Mouse (Mus musculus) fibroblast of lung, adult 2 months (primary cell): ENCODE data around the gene Rpl11.
A peak's percentile ranks its signal among the peaks of the same experiment; 100 is the strongest.
"Not testable (repeated sequence)": the region's sequence is repeated elsewhere in the genome, so short reads cannot be mapped to it uniquely, and the experiment has no call there.

Experiments
- DNase-seq: peaks from one replicate; pipeline ENCODE4 v3.0.0-alpha.2; 2011; ENCODE audit warnings: low read depth

Rpl11 gene

DNA sequence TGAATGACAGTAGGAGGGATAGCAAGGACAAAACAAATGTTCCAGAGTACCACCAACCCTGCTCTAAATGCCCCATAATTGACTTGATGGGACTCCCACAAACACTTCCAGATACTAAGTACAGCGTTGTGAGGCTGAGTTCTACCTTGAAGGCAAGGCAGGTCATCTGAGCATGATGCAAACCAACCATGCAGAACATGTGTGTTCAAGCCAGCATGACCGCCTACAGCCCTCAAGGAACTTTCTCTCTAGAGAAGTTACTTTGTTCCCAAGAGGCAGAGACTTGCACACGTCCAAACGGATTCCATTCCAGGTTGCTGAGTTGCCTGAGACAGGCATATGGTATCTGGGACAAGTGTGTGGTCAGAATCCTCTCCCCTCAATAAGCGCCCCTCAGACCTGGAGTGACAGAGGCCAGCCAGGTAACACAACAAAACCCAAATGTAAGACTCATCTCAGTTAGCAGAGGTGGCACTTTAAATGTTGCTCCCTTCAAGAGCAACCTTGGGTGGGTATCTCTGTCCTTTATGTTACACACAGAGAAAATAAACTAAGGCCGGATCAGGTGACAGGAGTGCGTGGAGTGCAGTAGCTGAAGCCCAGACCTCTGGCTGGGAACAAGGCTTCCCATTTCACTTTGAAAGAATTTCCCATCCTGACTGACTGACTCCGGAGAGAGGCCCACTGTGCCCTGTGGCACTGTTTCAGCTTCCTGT lies 25.7 kb downstream of the Rpl11 start:
- DNase-seq = no peak

DNA sequence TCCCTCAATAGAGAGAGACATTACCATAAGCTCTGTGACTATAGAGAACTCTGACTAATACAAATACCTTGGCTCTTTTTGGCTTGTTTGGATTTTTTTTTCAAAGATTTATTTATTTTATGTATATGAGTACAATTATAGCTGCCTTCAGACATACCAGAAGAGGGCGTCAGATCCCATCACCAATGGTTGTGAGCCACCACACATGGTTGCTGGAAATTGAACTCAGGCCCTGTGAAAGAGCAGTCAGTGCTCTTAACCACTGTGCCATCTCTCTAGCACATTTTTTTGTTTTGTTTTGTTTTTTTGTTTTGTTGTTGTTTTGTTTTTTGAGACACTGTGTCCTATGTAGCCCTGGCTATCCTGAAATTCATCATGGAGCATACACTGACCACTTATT lies 27.9 kb downstream of the Rpl11 start:
- no peak for DNase-seq

DNA sequence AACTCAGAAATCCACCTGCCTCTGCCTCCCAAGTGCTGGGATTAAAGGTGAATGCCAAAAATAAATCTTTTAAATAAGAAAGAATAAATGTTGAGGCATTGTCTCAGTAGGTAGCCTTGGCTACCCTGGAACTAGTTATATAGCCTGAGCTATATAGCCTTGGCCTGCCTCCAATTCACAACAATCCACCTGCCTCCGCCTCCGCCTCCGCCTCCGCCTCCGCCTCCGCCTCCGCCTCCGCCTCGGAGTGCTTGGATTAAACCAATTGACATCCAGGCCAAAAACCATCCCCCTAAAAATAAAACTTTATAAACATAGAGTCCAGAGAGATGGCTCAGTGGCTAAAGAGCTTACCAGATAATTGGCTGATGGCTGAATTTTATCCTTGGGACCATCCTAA lies 30.3 kb downstream of the Rpl11 start:
- no peak for DNase-seq

DNA sequence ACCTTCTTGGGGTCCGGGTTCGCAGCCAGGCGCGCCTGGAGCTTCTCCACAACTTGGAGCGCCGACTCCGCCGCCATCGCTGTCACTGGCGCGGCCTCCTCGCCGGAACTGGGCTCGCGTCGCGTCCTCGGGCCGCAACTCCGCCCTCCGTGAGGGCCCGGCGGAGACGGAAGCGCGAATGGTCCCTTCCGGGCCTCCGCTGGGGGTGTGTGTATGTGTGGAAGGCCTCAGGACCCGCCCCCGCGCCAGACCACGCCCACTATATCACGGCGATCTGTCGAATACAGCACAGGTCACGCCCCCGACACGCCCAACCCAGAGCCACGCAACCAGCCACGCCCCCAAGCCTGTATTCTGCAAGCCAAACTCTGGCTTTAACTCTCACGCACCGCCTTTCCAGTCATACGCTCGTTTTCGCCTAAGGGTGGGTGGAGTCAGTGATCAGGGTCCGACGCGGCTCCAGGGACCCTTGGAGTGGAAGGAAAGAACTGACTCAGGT lies 31.6 kb downstream of the Rpl11 start, which contains the start of gene Eloa:
Gene Eloa, minus strand, starts transcription at position 215 of the 499 bp plus-strand sequence.
- peak; percentile 96 for DNase-seq

DNA sequence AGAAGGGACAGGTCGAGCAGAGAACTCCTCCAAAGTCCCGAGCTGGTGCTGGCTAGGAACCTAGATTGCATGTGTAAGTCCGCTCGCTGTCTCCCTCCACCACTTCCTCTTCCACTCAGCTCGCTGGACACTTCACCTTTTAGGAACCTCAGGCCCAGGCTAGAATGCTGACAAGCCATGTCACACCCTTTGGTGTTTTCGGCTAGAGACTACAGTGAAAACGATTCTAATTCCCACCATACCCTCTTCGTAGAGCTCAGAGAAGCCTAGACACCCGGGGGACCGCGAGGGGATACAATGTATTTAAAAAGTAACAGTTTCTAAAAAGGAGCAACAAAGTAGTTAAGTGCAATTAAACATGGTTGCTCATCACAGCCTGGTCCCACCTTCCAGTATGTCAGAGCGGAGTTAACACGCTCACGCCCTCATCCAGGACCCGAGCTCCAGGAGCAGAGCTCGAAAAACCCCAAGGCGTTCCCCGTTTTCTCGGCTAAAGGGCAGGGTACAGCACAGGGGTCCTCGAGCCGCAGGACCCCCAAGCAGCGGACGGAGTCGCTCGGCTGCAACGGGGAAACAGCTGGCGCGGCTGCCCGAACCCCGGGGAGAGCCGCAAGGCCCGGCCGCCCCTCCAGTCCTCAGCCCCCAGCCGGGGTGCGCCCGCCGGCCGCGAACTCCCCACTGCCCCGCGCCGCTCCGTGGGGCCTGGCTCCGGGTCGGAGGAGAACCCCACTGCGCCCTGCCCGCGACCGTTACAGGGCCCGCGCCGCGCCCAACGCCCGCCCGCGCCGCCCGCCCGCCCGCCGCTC lies 32.3 kb downstream of the Rpl11 start:
- DNase-seq = no peak

DNA sequence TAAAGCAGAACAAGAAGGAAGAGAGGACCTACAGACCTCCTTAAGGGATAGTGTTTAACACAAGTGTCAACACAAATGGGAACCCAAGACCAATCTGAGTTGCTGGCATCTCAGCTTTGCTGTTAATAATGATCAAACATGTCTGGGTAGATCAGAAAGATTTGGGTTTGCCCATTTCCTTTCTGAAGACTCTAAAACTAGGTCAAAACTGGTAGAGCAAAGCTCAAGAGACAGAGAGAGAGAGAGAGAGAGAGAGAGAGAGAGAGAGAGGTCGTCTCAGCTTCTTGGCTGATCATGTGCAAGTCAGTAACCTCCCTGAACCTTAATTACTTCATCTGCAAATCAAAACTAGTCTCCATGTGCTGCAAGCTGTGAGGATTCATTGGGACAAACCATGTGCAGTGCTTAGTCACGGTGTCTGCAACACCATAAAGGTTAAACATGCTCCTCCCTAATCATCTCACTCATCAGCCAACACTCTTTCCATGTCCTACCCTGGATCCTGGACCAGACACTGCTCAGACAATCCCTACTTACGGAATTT lies 37.1 kb downstream of the Rpl11 start:
- no peak for DNase-seq

DNA sequence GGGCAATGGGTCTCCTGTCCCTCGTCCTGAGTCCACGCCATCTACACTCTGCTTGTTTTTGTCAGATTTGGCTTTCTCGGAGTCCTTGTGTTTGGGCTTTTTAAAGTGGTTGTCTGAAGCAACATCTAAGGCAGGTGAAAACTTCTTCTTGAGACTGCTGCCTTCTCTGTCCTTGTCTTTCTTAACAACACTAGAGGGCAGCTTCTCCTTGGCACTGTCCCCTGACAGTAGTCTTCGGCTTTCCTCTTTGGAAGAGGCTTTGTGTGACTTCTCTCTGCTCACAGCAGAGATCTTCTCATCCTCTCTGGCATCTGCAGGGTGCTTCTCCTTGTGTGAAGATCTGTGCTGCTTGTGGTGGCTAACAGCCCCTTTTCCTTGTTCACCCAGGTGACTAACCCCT lies 42.6 kb downstream of the Rpl11 start:
- DNase-seq = no peak

DNA sequence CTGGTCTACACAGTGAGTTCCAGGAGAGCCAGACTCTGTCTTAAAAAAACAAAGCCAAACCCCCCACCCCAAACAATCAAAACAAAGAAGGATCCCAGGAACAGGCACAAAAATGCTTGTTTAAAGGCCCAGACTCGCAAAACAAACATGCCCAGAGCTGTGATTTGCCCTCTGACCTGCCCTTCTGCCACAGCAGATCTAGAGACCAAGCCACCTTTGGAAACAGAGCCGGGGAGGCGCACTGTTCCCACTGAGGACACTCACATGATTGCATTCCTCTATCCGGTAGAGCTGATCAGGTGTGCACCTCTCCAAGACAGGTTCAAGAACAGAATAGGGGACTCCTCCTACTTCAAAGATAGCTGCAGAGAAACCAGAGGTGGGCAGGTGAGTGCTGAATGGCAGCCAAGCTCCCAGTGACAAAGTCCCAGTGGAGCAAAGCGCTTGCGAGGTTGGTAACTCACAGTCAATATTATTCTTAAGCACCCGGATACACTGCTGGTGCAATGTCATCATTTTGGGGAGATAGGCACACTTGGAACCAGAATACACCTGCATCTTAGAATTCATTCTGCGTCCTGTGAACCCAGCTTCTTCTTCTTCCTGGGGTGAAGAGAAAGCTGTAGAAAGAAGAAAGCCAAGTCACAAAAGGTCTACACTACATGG lies 44.3 kb downstream of the Rpl11 start:
- DNase-seq = no peak

DNA sequence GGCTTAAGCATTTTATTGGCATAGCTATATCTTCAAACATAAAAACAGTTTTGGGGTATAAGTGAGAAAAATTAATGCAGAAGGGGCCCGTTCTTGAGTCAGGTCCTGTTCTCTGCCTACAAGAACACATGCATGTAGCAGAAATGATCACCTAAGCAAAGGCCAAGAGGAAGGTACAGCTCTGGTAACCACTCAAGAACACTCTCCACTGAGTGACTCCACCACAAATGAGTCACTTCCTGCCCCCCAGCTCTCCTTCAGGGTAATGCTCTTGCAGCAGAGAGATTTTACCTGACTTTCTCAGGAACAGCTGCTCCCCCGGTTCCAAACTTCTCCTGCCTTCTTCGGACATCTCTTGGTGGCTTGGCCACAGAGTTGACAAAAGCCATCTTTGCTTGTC lies 46.4 kb downstream of the Rpl11 start:
- no peak for DNase-seq

DNA sequence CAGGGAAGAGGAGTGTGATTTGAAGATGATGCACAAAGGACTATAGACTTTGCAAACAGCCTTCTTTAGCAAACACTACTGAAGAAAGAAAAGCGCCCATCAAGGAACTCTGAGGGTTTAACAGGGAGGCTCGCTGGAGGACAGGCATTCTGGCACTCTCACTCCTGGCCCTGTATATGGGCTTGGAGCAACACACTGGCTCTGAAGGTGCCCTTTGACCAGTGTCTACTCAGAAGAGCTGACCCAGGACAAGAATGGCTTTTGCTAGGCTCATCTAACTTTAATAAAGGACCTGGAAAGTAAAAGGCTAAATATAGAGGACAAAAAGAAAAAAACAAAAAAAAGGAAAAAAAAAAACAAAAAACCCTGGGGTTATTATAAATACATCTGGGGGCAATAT lies 48.3 kb downstream of the Rpl11 start:
- DNase-seq = no peak

DNA sequence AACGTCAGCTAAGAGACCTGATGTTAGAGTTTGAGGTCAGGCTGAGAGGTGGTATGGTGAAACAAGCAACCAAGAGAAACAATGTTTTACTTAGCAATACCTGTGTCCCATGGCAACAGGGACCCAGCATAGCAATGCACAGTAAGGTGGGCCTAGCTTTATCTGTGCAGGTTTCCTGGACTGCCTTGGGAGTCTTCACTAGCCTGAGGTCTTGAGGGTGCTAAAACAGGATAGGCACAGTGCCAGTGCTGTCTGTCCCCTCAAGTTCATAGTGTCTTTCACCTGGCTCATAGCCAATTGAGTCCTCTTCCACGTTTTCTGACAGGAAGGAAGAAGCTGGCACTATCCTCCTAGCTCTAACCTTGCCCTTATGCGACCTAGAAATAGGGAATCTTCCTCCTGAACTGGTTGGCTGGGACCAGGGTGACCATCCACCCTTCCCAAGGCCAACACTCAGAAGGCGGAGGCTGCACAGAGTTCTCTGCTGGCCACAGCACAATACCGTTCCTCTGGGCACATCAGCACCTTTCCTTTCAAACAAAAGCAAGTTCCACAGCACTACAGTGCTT lies 49.0 kb downstream of the Rpl11 start:
- DNase-seq = no peak

DNA sequence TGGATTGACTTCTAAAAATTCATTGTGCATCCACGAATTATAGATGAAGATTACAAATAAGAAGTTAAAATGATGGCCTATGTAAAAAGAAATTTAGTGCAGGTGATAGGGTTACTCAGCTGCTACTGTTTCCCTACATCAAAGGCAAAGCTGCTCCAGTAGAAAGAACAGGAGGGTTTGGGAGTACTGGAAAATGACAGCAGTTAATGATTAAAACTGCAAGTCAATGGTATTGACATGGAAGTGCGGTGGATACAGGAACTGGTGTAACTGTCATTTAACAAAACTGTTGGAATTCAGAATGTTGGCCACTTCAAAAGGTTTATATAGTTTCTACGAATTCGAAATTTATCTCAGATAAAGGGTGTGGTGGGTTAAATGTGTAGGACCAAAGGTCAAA lies 58.1 kb downstream of the Rpl11 start:
- no peak for DNase-seq

DNA sequence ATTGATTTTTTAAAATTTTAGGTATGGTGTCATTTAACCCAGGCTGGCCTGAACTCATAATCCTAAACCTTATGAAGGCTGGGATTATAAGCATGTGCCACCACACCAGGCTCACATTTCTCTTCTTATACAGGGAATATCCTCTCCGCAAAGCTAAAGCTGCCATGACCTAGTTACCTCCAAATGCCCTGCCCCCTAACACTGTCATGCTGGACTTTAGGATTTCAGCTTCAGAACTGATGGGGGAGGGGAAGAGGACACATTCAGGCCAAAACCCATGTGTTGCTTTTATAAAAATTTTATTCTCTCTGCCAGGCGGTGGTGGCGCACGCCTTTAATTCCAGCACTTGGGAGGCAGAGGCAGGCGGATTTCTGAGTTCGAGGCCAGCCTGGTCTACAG lies 59.3 kb downstream of the Rpl11 start:
- DNase-seq = no peak

DNA sequence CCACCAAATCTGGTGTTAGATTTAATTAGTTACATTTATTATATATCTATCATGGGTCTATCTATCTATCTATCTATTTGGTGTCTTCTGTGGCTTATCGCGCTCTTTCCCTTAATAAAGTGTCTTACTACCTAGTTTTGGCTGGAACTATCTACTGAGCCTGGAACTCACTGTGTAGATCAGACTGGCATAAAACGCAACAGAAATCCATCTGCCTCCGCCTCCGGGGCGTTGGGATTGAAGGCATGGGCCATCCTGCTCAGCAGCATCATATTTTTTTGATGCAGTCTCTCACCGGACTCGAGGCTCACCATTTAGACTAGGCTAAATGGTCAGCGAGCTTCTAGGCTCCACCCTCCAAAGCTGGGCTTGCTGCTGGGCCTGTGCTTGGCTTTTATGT lies 65.5 kb downstream of the Rpl11 start:
- no peak for DNase-seq

DNA sequence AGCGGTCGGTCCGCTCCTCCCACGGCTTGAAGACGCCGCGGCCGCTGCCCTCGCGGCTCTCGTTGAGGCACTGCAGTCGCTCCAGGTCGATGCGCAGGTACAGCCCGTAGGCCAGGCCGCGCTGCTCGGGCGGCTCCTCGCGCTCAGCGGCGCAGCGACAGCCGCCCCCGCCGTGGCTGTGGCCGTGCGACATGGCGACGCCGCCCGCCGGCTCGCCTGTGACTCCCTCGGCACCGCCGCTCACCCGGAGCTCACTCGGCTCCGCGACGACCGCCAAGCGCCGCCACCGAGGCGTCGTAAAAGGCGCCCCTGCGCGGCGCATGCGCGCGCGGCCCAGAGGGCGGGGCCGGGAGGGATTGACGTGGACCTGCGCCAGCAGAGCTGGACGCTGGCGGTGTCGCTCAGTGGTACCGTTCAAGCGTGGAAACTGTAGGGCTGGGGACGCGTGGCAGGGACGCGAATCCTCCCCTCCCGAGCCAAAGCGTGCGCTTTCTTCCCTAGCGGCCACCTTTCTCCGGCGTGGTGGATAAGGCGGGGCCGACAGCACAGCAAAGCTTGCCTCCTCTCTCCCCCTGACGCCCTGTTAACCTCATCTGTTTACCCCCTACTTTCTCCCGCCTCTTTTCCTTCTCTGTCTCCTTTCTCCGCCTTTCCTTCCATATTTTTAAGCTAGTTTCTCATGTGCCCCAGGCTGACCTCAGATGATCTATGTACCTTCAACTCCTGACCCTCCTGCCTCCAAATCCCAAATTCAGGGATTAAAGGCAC lies 66.1 kb downstream of the Rpl11 start, which contains the start of gene Pithd1:
Gene Pithd1, minus strand, starts transcription at position 322 of the 768 bp plus-strand sequence.
- DNase-seq = peak; percentile 65

DNA sequence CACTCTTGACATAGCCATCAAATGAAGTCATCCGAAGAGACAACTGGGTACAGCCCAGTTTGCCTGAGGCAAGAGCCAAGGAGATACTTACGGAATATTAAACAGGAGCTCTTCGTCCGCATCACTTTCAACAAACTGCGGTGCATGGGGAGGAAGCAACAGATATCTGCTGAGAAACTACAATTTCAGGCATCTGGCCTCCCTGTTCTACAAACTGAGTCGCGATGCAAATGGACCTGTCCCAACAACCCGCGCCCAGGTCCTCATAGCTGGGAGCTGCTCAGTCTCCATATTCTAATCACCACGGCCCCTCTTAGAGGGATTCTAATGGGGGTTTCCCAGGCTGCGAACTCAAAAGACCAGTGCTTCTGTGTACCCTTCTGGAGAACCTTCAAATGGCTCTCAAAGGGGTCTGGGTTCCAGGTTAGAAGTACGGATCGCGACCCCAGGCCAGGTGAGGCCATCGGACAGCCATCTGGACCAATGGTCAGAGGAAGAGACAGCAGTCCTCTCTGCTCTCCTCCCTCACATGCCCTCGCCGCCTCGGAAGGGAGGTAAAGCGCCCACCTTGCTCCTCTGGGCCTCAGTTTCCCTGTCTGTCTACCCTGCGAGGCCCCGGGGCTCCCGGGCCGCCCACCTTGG lies 66.8 kb downstream of the Rpl11 start:
- DNase-seq = no peak

DNA sequence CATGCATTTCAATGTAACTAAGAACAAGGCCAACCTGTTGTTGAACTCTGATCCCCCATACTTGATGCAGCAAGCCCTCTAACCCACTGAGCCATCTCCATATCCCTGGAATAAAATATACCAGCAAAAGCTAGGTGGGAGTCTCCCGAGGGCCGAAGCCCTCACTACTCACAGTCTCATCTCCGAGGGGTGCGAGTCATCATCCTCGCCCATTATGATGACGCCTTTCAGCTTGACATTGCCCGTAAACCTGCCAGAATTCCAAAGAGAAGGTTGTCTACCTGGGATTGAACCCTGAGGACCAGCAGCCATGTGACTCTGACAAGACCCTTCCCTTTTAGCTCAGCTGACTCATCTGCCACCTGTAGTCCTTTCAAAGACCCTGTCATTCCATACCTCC lies 67.5 kb downstream of the Rpl11 start:
- DNase-seq = no peak

DNA sequence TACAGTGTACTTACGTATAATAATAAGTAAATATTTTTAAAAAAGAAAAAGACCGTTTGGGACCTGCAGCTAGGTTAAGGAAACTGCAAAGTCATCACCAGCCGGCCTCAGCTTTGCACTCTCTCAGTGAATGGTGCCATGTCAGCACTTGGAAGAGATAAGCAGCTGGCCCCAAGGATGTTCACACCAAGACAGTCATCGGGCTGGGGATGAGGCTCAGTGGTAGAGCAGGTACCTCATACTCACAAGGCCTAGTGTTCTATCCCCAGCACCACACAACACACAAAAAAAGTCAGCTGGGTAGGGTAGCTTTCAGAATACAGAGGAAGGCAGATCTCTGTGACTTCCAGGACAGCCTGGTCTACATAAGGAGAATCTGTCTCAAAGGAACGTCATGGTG lies 68.0 kb downstream of the Rpl11 start:
- no peak for DNase-seq

DNA sequence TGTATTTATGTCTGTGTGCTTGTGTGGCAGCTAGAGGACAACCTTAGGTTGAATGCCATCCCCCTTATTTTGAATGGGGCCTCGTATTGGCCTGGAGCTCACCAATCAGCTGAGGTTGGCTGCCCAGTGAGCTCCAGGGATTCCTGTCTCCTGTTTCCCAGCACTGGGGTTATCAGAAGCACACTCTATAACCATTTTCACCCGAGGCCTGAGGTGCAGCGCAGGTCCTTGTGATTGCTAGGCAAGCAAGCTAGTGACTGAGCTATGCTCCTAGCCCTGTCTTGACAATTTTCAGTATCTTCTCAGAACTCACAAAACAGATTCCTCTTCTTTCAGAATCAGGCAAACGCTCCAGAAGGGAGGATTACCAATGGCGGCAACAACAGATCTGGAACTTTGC lies 68.7 kb downstream of the Rpl11 start:
- no peak for DNase-seq

DNA sequence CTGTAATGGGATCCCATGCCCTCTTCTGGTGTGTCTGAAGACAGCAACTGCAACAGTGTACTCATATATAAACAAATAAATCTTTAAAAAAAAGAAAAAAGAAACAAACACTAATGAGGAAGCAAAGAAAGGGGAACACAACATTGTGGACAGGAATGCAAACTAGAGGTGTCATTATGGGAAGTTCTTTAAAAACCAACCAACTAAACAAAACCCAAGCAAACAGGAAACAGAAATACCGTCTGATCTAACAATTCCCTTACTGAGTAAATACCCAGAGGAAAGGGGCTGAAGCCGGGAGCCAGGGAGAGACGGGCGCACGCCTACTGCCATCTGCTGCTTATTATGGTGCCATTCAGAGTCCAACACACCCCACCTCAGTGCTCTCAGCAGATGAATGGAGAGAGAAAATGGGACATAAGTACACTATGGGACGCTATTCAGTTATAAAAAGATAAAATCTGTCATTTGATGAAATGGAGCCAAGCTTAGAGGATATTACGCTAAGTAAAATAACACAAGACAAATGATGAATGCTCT lies 71.6 kb downstream of the Rpl11 start:
- DNase-seq = no peak

DNA sequence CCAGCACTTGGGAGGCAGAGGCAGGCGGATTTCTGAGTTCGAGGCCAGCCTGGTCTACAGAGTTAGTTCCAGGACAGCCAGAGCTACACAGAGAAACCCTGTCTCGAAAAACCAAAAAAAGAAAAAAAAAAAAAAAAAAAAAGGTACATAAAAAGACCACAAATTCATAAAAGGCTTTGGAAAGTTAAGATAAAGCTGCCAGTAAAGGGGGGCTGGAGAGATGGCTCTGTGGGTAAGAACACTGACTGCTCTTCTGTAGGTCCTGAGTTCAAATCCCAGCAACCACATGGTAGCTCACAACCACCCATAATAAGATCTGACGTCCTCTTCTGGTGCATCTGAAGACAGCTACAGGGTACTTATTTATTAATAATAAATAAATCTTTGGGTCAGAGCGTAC lies 73.0 kb downstream of the Rpl11 start:
- not testable (repeated sequence) for DNase-seq
